Mouse (Mus musculus) cerebellum, adult 9-10 months (tissue): ENCODE measurements around the gene Cep131.

Experiments used
- DNase-seq: peaks from one replicate; pipeline ENCODE4 v3.0.0; 2022

Gene Cep131

GRCm38 (mm10) chr11:120047531-120048251 is 38.9 kb downstream of the Cep131 start:
- no peak for DNase-seq

- no peak for DNase-seq
Observed at GRCm38 (mm10) chr11:120046553-120047191, 40.0 kb downstream of the Cep131 start, which contains the start of gene Aatk. Aatk (minus strand) TSS chr11:120047167.

GRCm38 (mm10) chr11:120045839-120046552 is 40.6 kb downstream of the Cep131 start:
- no peak for DNase-seq

GRCm38 (mm10) chr11:120045341-120045740 is 41.3 kb downstream of the Cep131 start:
- no peak for DNase-seq

- DNase-seq = no peak
Observed at GRCm38 (mm10) chr11:120042141-120042838, 44.3 kb downstream of the Cep131 start.

GRCm38 (mm10) chr11:120041191-120042123 is 45.2 kb downstream of the Cep131 start:
- no peak for DNase-seq

- DNase-seq = no peak
Observed at GRCm38 (mm10) chr11:120040440-120040839, 46.2 kb downstream of the Cep131 start.

- DNase-seq = no peak
Observed at GRCm38 (mm10) chr11:120039581-120039980, 47.0 kb downstream of the Cep131 start.

GRCm38 (mm10) chr11:120034762-120035161 is 51.9 kb downstream of the Cep131 start:
- no peak for DNase-seq

GRCm38 (mm10) chr11:120034306-120034705 is 52.3 kb downstream of the Cep131 start:
- no peak for DNase-seq

- no peak for DNase-seq
Observed at GRCm38 (mm10) chr11:120033473-120033872, 53.2 kb downstream of the Cep131 start.

- no peak for DNase-seq
Observed at GRCm38 (mm10) chr11:120032052-120032451, 54.6 kb downstream of the Cep131 start.

- peak; percentile 85 for DNase-seq
Observed at GRCm38 (mm10) chr11:120030145-120030901, 56.3 kb downstream of the Cep131 start.

- peak; percentile 71 for DNase-seq
Observed at GRCm38 (mm10) chr11:120029431-120030144, 57.0 kb downstream of the Cep131 start.

- DNase-seq = no peak
Observed at GRCm38 (mm10) chr11:120028319-120029092, 58.1 kb downstream of the Cep131 start.

- no peak for DNase-seq
Observed at GRCm38 (mm10) chr11:120026941-120027340, 59.7 kb downstream of the Cep131 start.

- DNase-seq = peak; percentile 85
Observed at GRCm38 (mm10) chr11:120022841-120023240, 63.8 kb downstream of the Cep131 start.

- DNase-seq = peak; percentile 76
Observed at GRCm38 (mm10) chr11:120022216-120022615, 64.4 kb downstream of the Cep131 start.

- DNase-seq = peak; percentile 66
Observed at GRCm38 (mm10) chr11:120021367-120021766, 65.3 kb downstream of the Cep131 start.
